Mouse (Mus musculus) splenic B cell, adult 2 months (primary cell): Measurements from ENCODE around the gene Cacna1i.
A peak's percentile ranks its signal among the peaks of the same experiment; 100 is the strongest.

Source experiments
- DNase-seq: peaks from one replicate; pipeline ENCODE4 v3.0.0-alpha.2; 2011; ENCODE audit warnings: low read depth, low spot score
- H3K27me3 ChIP-seq: 2 replicates; pipeline ENCODE4 v1.6.1; 2012; ENCODE audit warnings: mild to moderate bottlenecking, low read length, moderate library complexity, mixed read lengths; ENCODE audit not compliant: control insufficient read depth, poor library complexity, insufficient read depth, severe bottlenecking
- H3K36me3 ChIP-seq: 2 replicates; pipeline ENCODE4 v1.6.1; 2012; ENCODE audit warnings: mild to moderate bottlenecking, low read length, moderate library complexity, mixed read lengths; ENCODE audit not compliant: control insufficient read depth, poor library complexity, insufficient read depth, severe bottlenecking

The Cacna1i gene

GRCm38 (mm10) chr15:80303779-80304178, 16.7 kb downstream of the Cacna1i start:
- no peak for DNase-seq
- Histone ChIP-seq H3K27me3 (no peaks in the 10 kb centered on the region), H3K36me3 (no peaks in the 10 kb centered on the region)

- no peaks in the 10 kb centered on the region for H3K36me3 ChIP-seq
- H3K27me3 ChIP-seq = no peaks in the 10 kb centered on the region
- DNase-seq = no peak
Measured at GRCm38 (mm10) chr15:80304188-80304587, 17.1 kb downstream of the Cacna1i start.

GRCm38 (mm10) chr15:80306146-80306545, 19.1 kb downstream of the Cacna1i start:
- Histone ChIP-seq H3K36me3 (no peaks in the 10 kb centered on the region), H3K27me3 (no peaks in the 10 kb centered on the region)
- no peak for DNase-seq

- H3K27me3 ChIP-seq = no peaks in the 10 kb centered on the region
- no peak for DNase-seq
- H3K36me3 ChIP-seq = no peaks in the 10 kb centered on the region
Measured at GRCm38 (mm10) chr15:80314731-80315130, 27.7 kb downstream of the Cacna1i start.

- Histone ChIP-seq H3K36me3 (no peaks in the 10 kb centered on the region), H3K27me3 (no peaks in the 10 kb centered on the region)
- no peak for DNase-seq
Measured at GRCm38 (mm10) chr15:80316966-80317634, 30.1 kb downstream of the Cacna1i start.

- Histone ChIP-seq H3K27me3 (no peaks in the 10 kb centered on the region), H3K36me3 (peaks cover 3% of the 10 kb centered on the region; the same call in 1 of the 2 replicates)
- DNase-seq = peak; percentile 36
Measured at GRCm38 (mm10) chr15:80317841-80318530, 30.9 kb downstream of the Cacna1i start.

GRCm38 (mm10) chr15:80318543-80319255, 31.7 kb downstream of the Cacna1i start:
- Histone ChIP-seq H3K36me3 (peaks cover 3% of the 10 kb centered on the region; the same call in 1 of the 2 replicates), H3K27me3 (no peaks in the 10 kb centered on the region)
- no peak for DNase-seq

- H3K36me3 ChIP-seq = peaks cover 3% of the 10 kb centered on the region; the same call in 1 of the 2 replicates
- no peaks in the 10 kb centered on the region for H3K27me3 ChIP-seq
- peak; percentile 40 for DNase-seq
Measured at GRCm38 (mm10) chr15:80319315-80319714, 32.3 kb downstream of the Cacna1i start.

- peak; percentile 72 for DNase-seq
- H3K36me3 ChIP-seq = peaks cover 3% of the 10 kb centered on the region; the same call in 1 of the 2 replicates
- H3K27me3 ChIP-seq = no peaks in the 10 kb centered on the region
Measured at GRCm38 (mm10) chr15:80319921-80320320, 32.9 kb downstream of the Cacna1i start.

GRCm38 (mm10) chr15:80325207-80325606, 38.2 kb downstream of the Cacna1i start:
- peaks cover 5% of the 10 kb centered on the region for H3K36me3 ChIP-seq
- no peak for DNase-seq

GRCm38 (mm10) chr15:80325756-80326155, 38.7 kb downstream of the Cacna1i start:
- peak; percentile 71 for DNase-seq
- Histone ChIP-seq H3K36me3 (peaks cover 5% of the 10 kb centered on the region), H3K27me3 (no peaks in the 10 kb centered on the region)

More at GRCm38 (mm10) chr15:80325207-80325606, 38.2 kb downstream of the Cacna1i start:
- no peaks in the 10 kb centered on the region for H3K27me3 ChIP-seq

GRCm38 (mm10) chr15:80326947-80327346, 39.9 kb downstream of the Cacna1i start:
- H3K36me3 ChIP-seq = peaks cover 5% of the 10 kb centered on the region
- no peak for DNase-seq
- no peaks in the 10 kb centered on the region for H3K27me3 ChIP-seq

- peak; percentile 33 for DNase-seq
Measured at GRCm38 (mm10) chr15:80327743-80328540, 40.9 kb downstream of the Cacna1i start.

GRCm38 (mm10) chr15:80330276-80330675, 43.2 kb downstream of the Cacna1i start:
- DNase-seq = no peak
- no peaks in the 10 kb centered on the region for H3K27me3 ChIP-seq
- peaks cover 1% of the 10 kb centered on the region; the same call in 1 of the 2 replicates for H3K36me3 ChIP-seq

More at GRCm38 (mm10) chr15:80327743-80328540, 40.9 kb downstream of the Cacna1i start:
- Histone ChIP-seq H3K27me3 (no peaks in the 10 kb centered on the region), H3K36me3 (peaks cover 1% of the 10 kb centered on the region)
